In genomic region chr7:120150257-120150656, GRCm38 (mm10) we compare ENCODE assay signal across 15 mouse cellular contexts. TPM values are rescaled to one million over a fixed set of nuclear protein-coding genes. Genes with fewer than 3 reads are reported as not detected.
DNase-seq lines count a peak whose midpoint lies in the region; ATAC-seq and TF ChIP-seq lines count a peak whose summit lies in the region.
"Had no signal": no experiment of that assay in that cellular context is flagged by ENCODE, and none has a peak within 500 bp of the region (broad histone marks: within the 10 kb centered on the region; RNA-seq: fewer than 3 reads in every experiment).

No protein-coding gene starts in this region.

- in situ Hi-C loops in CH12.LX (cut with MboI; ENCODE audit: low pct_ligation_motif_present, low pct_unique_long_range_greater_than_20kb, low sequenced_read_pairs), result no loop called here

- H3K4me1 ChIP-seq in kidney, embryonic 16.5 days (ENCODE audit: insufficient read depth, low read length), result no peaks in the 10 kb centered on the region
- peaks cover 2 to 16% of the 10 kb centered on the region in 2 experiments; a peak in 2 of 4 replicates for H3K4me1 ChIP-seq in CH12.LX (ENCODE audit: control insufficient read depth in 1 of 2, insufficient read depth in 2 of 2)
- H3K4me1 ChIP-seq in cortical plate, adult 2 months (ENCODE audit: control insufficient read depth, insufficient read depth, low read length), result no peaks in the 10 kb centered on the region; the same call in none of the 2 replicates

- 30% methylated on average over 3 of the region's 3 CpGs for WGBS in kidney, embryonic 16.5 days

- no peak overlapping the region for H3K9ac ChIP-seq in kidney, embryonic 16.5 days (replicated peaks; ENCODE audit: low read length)
- H3K9ac ChIP-seq in CH12.LX (ENCODE audit: insufficient read depth, low read depth), result no peak overlapping the region

- H3K4me3 ChIP-seq in kidney, embryonic 16.5 days (ENCODE audit: low read length), result no peak overlapping the region
- H3K4me3 ChIP-seq in CH12.LX (replicated peaks in 1 of 3; ENCODE audit: low read depth in 2 of 3, low read length in 2 of 3, poor library complexity in 1 of 3), result no peak overlapping the region
- H3K4me3 ChIP-seq in cortical plate, adult 2 months (ENCODE audit: insufficient read depth, low read length), result no peak overlapping the region
- H3K4me3 ChIP-seq: left cerebral cortex, adult 2 months had no signal

- no peaks in the 10 kb centered on the region for H3K79me2 ChIP-seq in CH12.LX (replicated peaks; ENCODE audit: control insufficient read depth, extremely low read depth, insufficient read depth, poor library complexity, severe bottlenecking)

- H3K36me3 ChIP-seq in kidney, embryonic 16.5 days (ENCODE audit: insufficient read depth, low read length), result no peaks in the 10 kb centered on the region
- no peaks in the 10 kb centered on the region for H3K36me3 ChIP-seq in CH12.LX (replicated peaks in 1 of 2; ENCODE audit: control insufficient read depth in 1 of 2, insufficient read depth in 1 of 2, low read length in 1 of 2)

- ATAC-seq in kidney, embryonic 16.5 days (ENCODE audit: low FRiP score, low TSS enrichment), result no peak
- ATAC-seq: activated CD4-positive, CD25-positive, alpha-beta regulatory T cell, adult 4 months; lung, postnatal 0 days had no signal

- H3K4me2 ChIP-seq in kidney, embryonic 16.5 days (replicated peaks; ENCODE audit: low read depth, low read length), result no peak overlapping the region
- peak overlapping the region; percentile 29; the same call in 1 of the 2 replicates for H3K4me2 ChIP-seq in CH12.LX (ENCODE audit: insufficient read depth, low read depth, poor library complexity, severe bottlenecking)

- no peak for TF ChIP-seq RAD21 in CH12.LX (IDR thresholded peaks at IDR 0.05; ENCODE audit: low read depth, low read length)

- no peak for TF ChIP-seq POLR2A in CH12.LX (IDR thresholded peaks at IDR 0.05; ENCODE audit: low read depth, low read length)
- TF ChIP-seq POLR2A in cortical plate, adult 2 months (IDR thresholded peaks at IDR 0.05; ENCODE audit: extremely low read depth, insufficient read depth, low read length), result no peak

- peak; percentile 56 for DNase-seq in kidney, adult 11 months
- DNase-seq in CH12.LX (ENCODE audit: extremely low read depth), result peak; percentile 85
- peak; percentile 47 to 66 for DNase-seq in kidney, postnatal 36 days
- DNase-seq in left cerebral cortex, postnatal 25 days (ENCODE audit: low spot score in 2 of 2), result no peak
- DNase-seq in thymus, adult 18-20 months, result no peak
- DNase-seq: cerebellum, adult 9-10 months; gastrocnemius, postnatal 25 days; right cerebral cortex, adult 18-20 months had no signal

- H3K27me3 ChIP-seq in kidney, embryonic 16.5 days (ENCODE audit: insufficient read depth, low read length), result no peaks in the 10 kb centered on the region
- H3K27me3 ChIP-seq in CH12.LX (replicated peaks), result no peaks in the 10 kb centered on the region

- TF ChIP-seq CTCF in CH12.LX (conservative IDR thresholded peaks at IDR 0.05 in 1 of 2, IDR thresholded peaks at IDR 0.05 in 1 of 2; ENCODE audit: low read depth in 2 of 2, low read length in 2 of 2), result no peak
- no peak for TF ChIP-seq CTCF in cortical plate, adult 2 months (IDR thresholded peaks at IDR 0.05; ENCODE audit: extremely low read depth, insufficient read depth, low read length)

- dilution Hi-C loops in CH12.LX (cut with MboI; ENCODE audit: extremely low pct_ligation_motif_present, extremely low pct_unique_long_range_greater_than_20kb, low sequenced_read_pairs), result no loop called here

- no peaks in the 10 kb centered on the region for H3K9me3 ChIP-seq in kidney, embryonic 16.5 days (ENCODE audit: low read length)
- H3K9me3 ChIP-seq in CH12.LX (replicated peaks; ENCODE audit: low read length), result peaks cover 1% of the 10 kb centered on the region

- intact Hi-C loops in left cerebral cortex, postnatal 25 days (cut with DNase I), result no loop called here

- TF ChIP-seq EP300 in CH12.LX (IDR thresholded peaks at IDR 0.05; ENCODE audit: low read length), result peak; percentile 87

- H3K27ac ChIP-seq in kidney, embryonic 16.5 days (ENCODE audit: low read length), result no peak overlapping the region
- no peak overlapping the region for H3K27ac ChIP-seq in CH12.LX (ENCODE audit: insufficient read depth, low read depth)
- H3K27ac ChIP-seq in cortical plate, adult 2 months (ENCODE audit: insufficient read depth, low read length), result peak overlapping the region; percentile 7
- H3K27ac ChIP-seq: left cerebral cortex, adult 2 months had no signal

TF ChIP-seq in CH12.LX, 34 proteins besides CTCF, POLR2A, EP300 and RAD21:
- TF ChIP-seq IRF4 (IDR thresholded peaks at IDR 0.05; ENCODE audit: low read depth, low read length), result peak; percentile 94
- peak; percentile 86 for TF ChIP-seq JUN (IDR thresholded peaks at IDR 0.05; ENCODE audit: insufficient read depth, low read depth, low read length)
- peak; percentile 88 for TF ChIP-seq ETS1 (conservative IDR thresholded peaks at IDR 0.05; ENCODE audit: low read depth, low read length)
- TF ChIP-seq TCF12 (IDR thresholded peaks at IDR 0.05; ENCODE audit: low read depth, low read length), result 0 out of 2 replicates have a peak, but pooled peaks have one; percentile 40
- TF ChIP-seq MAFK (IDR thresholded peaks at IDR 0.05; ENCODE audit: insufficient replicate concordance, low read length), result peak; percentile 70; the same call in 1 of the 2 replicates
- no peak for TF ChIP-seq USF1 (IDR thresholded peaks at IDR 0.05; ENCODE audit: low read depth, low read length)
- TF ChIP-seq RCOR1 (conservative IDR thresholded peaks at IDR 0.05; ENCODE audit: low read depth, low read length), result 0 out of 2 replicates have a peak, but pooled peaks have one; percentile 29
- TF ChIP-seq MEF2A (IDR thresholded peaks at IDR 0.05; ENCODE audit: borderline replicate concordance, low read depth, low read length), result peak; percentile 69; the same call in 1 of the 2 replicates
- TF ChIP-seq CHD1 (IDR thresholded peaks at IDR 0.05; ENCODE audit: low read depth, low read length), result no peak
- TF ChIP-seq E2F4 (IDR thresholded peaks at IDR 0.05; ENCODE audit: insufficient replicate concordance, low read depth, low read length), result no peak
- no peak for TF ChIP-seq ELF1 (IDR thresholded peaks at IDR 0.05; ENCODE audit: low read depth, low read length)
- peak; percentile 48; the same call in 1 of the 2 replicates for TF ChIP-seq CHD2 (IDR thresholded peaks at IDR 0.05; ENCODE audit: low read length)
- TF ChIP-seq BHLHE40 (IDR thresholded peaks at IDR 0.05; ENCODE audit: low read depth, low read length), result peak; percentile 48; the same call in 1 of the 2 replicates
- no peak for TF ChIP-seq UBTF (IDR thresholded peaks at IDR 0.05; ENCODE audit: low read depth, low read length)
- TF ChIP-seq JUND (conservative IDR thresholded peaks at IDR 0.05; ENCODE audit: low read depth, low read length), result peak; percentile 87

RNA-seq across cellular contexts. Expression of gene Zp2, which starts 5.2 kb away (rescaled TPM):
- polyA plus RNA-seq in kidney, embryonic 16.5 days (2015; fragmentation: Nextera tagmentation; extraction: Ambion mirVana), result not detected in 2 replicates
- 0.04 TPM in 1 of 2 replicates, not detected in the other for total RNA-seq in CH12.LX (2012; rRNA removed)
- not detected in 2 replicates for total RNA-seq in CH12.LX (2014; rRNA removed)
- polyA plus RNA-seq in CH12.LX (2012; ENCODE audit: insufficient read length, low read depth), result not detected in 2 replicates
- polyA plus RNA-seq in cortical plate, adult 2 months (2012; rRNA removed), result 0.28 and 0.38 TPM in 2 replicates
- total RNA-seq in left cerebral cortex, postnatal 25 days (2021), result not detected
- polyA plus RNA-seq: activated CD4-positive, CD25-positive, alpha-beta regulatory T cell, adult 4 months; lung, postnatal 0 days had no signal

RNA-seq across cellular contexts. Expression of gene Anks4b, which starts 23.4 kb away (rescaled TPM):
- 3.5 TPM in 2 replicates for polyA plus RNA-seq in kidney, embryonic 16.5 days (2015; fragmentation: Nextera tagmentation; extraction: Ambion mirVana)
- not detected in 2 replicates for total RNA-seq in CH12.LX (2012; rRNA removed)
- total RNA-seq in CH12.LX (2014; rRNA removed), result not detected in 2 replicates
- not detected in 2 replicates for polyA plus RNA-seq in CH12.LX (2012; ENCODE audit: insufficient read length, low read depth)
- 0.04 and 0.17 TPM in 2 replicates for polyA plus RNA-seq in cortical plate, adult 2 months (2012; rRNA removed)
- under 1 TPM; 0.21 to 0.34 TPM for total RNA-seq in left cerebral cortex, postnatal 25 days (2021)
- polyA plus RNA-seq: activated CD4-positive, CD25-positive, alpha-beta regulatory T cell, adult 4 months; lung, postnatal 0 days had no signal

RNA-seq across cellular contexts. Expression of gene Tmem159, which starts 48.1 kb away (rescaled TPM):
- polyA plus RNA-seq in kidney, embryonic 16.5 days (2015; fragmentation: Nextera tagmentation; extraction: Ambion mirVana), result 34.3 and 40.4 TPM in 2 replicates
- total RNA-seq in CH12.LX (2012; rRNA removed), result not detected in 2 replicates
- total RNA-seq in CH12.LX (2014; rRNA removed), result not detected in 2 replicates
- not detected in 2 replicates for polyA plus RNA-seq in CH12.LX (2012; ENCODE audit: insufficient read length, low read depth)
- polyA plus RNA-seq in cortical plate, adult 2 months (2012; rRNA removed), result 12.3 and 13.4 TPM in 2 replicates
- 10 to 100 TPM; 11.4 to 12.6 TPM for total RNA-seq in left cerebral cortex, postnatal 25 days (2021)

RNA-seq across cellular contexts. Expression of gene Crym, which starts 51.7 kb away (rescaled TPM):
- 71.3 and 77.0 TPM in 2 replicates for polyA plus RNA-seq in kidney, embryonic 16.5 days (2015; fragmentation: Nextera tagmentation; extraction: Ambion mirVana)
- total RNA-seq in CH12.LX (2012; rRNA removed) (not detected in 2 replicates), CH12.LX (2014; rRNA removed) (not detected in 2 replicates)
- polyA plus RNA-seq in CH12.LX (2012; ENCODE audit: insufficient read length, low read depth), result not detected in 2 replicates
- polyA plus RNA-seq in cortical plate, adult 2 months (2012; rRNA removed), result 66.2 and 71.7 TPM in 2 replicates
- 100 to 1,000 TPM in 1 of 2 experiments, 10 to 100 TPM in 1; 93.0 to 101 TPM for total RNA-seq in left cerebral cortex, postnatal 25 days (2021)
- polyA plus RNA-seq: activated CD4-positive, CD25-positive, alpha-beta regulatory T cell, adult 4 months had no signal

RNA-seq across cellular contexts. Expression of gene Abca14, which starts 53.5 kb away (rescaled TPM):
- polyA plus RNA-seq in kidney, embryonic 16.5 days (2015; fragmentation: Nextera tagmentation; extraction: Ambion mirVana), result not detected in 2 replicates
- not detected in 2 replicates for total RNA-seq in CH12.LX (2012; rRNA removed)
- total RNA-seq in CH12.LX (2014; rRNA removed), result not detected in 2 replicates
- polyA plus RNA-seq in CH12.LX (2012; ENCODE audit: insufficient read length, low read depth), result not detected in 2 replicates
- not detected in 2 replicates for polyA plus RNA-seq in cortical plate, adult 2 months (2012; rRNA removed)
- total RNA-seq in left cerebral cortex, postnatal 25 days (2021), result not detected
- total RNA-seq: gastrocnemius, postnatal 25 days; heart, postnatal 36 days; left cerebral cortex, adult 2 months had no signal
- polyA plus RNA-seq: activated CD4-positive, CD25-positive, alpha-beta regulatory T cell, adult 4 months; stomach, embryonic 16.5 days had no signal

Comparison
In these comparisons a context has a peak if more than half of its experiments do, and no peak if none do; other contexts are left out.
1. DNase-seq: peak in kidney, adult 11 months (single experiment), CH12.LX (single experiment) and kidney, postnatal 36 days (2 of 2); none in left cerebral cortex, postnatal 25 days (0 of 2) and thymus, adult 18-20 months (0 of 2).
2. RNA of gene Tmem159, which starts 48.1 kb away (polyA plus RNA-seq): 34.3 to 40.4 TPM in kidney, embryonic 16.5 days and 12.3 to 13.4 TPM in cortical plate, adult 2 months; not detected in CH12.LX; every median in the first group is over 10 times any median in the second.